Mouse (Mus musculus): ENCODE measurements around the gene Lhx2.

- TF ChIP-seq CTCF (IDR thresholded peaks at IDR 0.05; ENCODE audit: borderline replicate concordance, extremely low read depth, insufficient read depth, insufficient read length) (no peak), POLR2A (IDR thresholded peaks at IDR 0.05; ENCODE audit: borderline replicate concordance, extremely low read depth, insufficient read depth, insufficient read length, poor library complexity, severe bottlenecking) (no peak)
These were observed 40.4 kb downstream of the Lhx2 start for GRCm38 (mm10) chr2:38379546-38379870.
